Mouse (Mus musculus) neural tube, embryonic 14.5 days (tissue): ENCODE results near the gene Pcmt1. TPM values are rescaled to one million over a fixed set of nuclear protein-coding genes. Genes with fewer than 3 reads are reported as not detected.
"Not testable (repeated sequence)": the region's sequence is repeated elsewhere in the genome, so short reads cannot be mapped to it uniquely, and the experiment has no call there.

ENCODE experiments used
- ATAC-seq: fragments of 200-750 bp; cut with Nextera tagmentation; 2 replicates; pipeline ENCODE4 v1.8.0; 2017; ENCODE audit warnings: low read depth, mild to moderate bottlenecking, moderate TSS enrichment, moderate library complexity
- H3K27ac ChIP-seq: fragments of 300-500 bp; sonication (generic); 2 replicates; pipeline ENCODE4 v1.5.1; 2014; ENCODE audit warnings: low read depth, mild to moderate bottlenecking, control low read depth, low read length, moderate library complexity, mixed read lengths
- H3K27me3 ChIP-seq: fragments of 300-500 bp; sonication (generic); 2 replicates; pipeline ENCODE4 v1.6.1; 2014; ENCODE audit warnings: low read length; ENCODE audit not compliant: control insufficient read depth, insufficient read depth
- H3K36me3 ChIP-seq: fragments of 300-500 bp; sonication (generic); 2 replicates; pipeline ENCODE4 v1.6.1; 2014; ENCODE audit warnings: low read length, mixed read lengths; ENCODE audit not compliant: control insufficient read depth, insufficient read depth
- H3K4me1 ChIP-seq: fragments of 300-500 bp; sonication (generic); 2 replicates; pipeline ENCODE4 v1.6.1; 2014; ENCODE audit warnings: low read length; ENCODE audit not compliant: control insufficient read depth, insufficient read depth
- H3K4me2 ChIP-seq: fragments of 300-500 bp; sonication (generic); 2 replicates; pipeline ENCODE4 v1.6.1; 2014; ENCODE audit warnings: mild to moderate bottlenecking, low read depth, low read length, control low read depth
- H3K4me3 ChIP-seq: fragments of 300-500 bp; sonication (generic); 2 replicates; pipeline ENCODE4 v1.5.1; 2014; ENCODE audit warnings: low read depth, low read length, control low read depth, mixed read lengths
- H3K9ac ChIP-seq: fragments of 300-500 bp; sonication (generic); replicated peaks from 2 replicates; pipeline ENCODE4 v1.6.1; 2014; ENCODE audit warnings: low read depth, mild to moderate bottlenecking, control low read depth, low read length, mixed read lengths
- H3K9me3 ChIP-seq: fragments of 300-500 bp; sonication (generic); 2 replicates; pipeline ENCODE4 v1.6.1; 2016; ENCODE audit warnings: low read length; ENCODE audit not compliant: control insufficient read depth
- WGBS: fragments of 180-500 bp; shearing (Covaris S2); extraction: QIAGEN DNeasy Blood & Tissue Kit; methylation state at CpG from one replicate; pipeline ENCODE4 v1.1.7; 2014; 5-methylcytosine and 5-hydroxymethylcytosine counted together
- polyA plus RNA-seq: library from polyadenylated mRNA; unstranded; fragments of >200 nt; fragmentation: Nextera tagmentation; extraction: Ambion mirVana; gene quantifications from 2 replicates; pipeline ENCODE4 v1.2.1, GENCODE M21; 2014

Gene Pcmt1
- polyA plus RNA-seq, 1 experiment from 2014 or later = 176 TPM

DNA sequence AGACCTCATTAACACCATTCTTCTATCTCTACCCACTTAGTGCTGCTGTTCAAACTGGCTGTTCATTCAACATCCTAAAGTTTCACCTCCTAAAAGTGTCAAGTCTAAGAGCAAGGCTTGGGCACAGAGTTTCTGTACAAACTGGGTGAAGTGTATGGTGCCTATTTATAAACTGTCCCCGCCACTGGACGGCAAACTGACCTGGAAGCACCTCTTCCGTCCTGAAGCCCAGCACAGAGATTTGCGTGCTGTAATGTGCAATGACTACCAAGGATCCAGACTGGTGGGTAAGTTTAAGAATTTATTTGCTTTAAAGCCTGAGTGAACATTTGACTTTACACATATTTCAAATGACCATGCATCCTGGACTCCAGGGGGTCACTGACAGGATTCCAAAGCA is 51.8 kb downstream of the Pcmt1 start:
- WGBS = 94% methylated on average over 4 of the region's 4 CpGs
- H3K9me3 ChIP-seq = no peaks in the 10 kb centered on the region
- no peak overlapping the region for H3K27ac ChIP-seq
- H3K4me1 ChIP-seq = no peaks in the 10 kb centered on the region
- no peak for ATAC-seq
- peaks cover 24% of the 10 kb centered on the region; the same call in 1 of the 2 replicates for H3K36me3 ChIP-seq
- H3K4me2 ChIP-seq = no peak overlapping the region
- no peak overlapping the region for H3K9ac ChIP-seq
- H3K4me3 ChIP-seq = no peak overlapping the region
- no peaks in the 10 kb centered on the region for H3K27me3 ChIP-seq

DNA sequence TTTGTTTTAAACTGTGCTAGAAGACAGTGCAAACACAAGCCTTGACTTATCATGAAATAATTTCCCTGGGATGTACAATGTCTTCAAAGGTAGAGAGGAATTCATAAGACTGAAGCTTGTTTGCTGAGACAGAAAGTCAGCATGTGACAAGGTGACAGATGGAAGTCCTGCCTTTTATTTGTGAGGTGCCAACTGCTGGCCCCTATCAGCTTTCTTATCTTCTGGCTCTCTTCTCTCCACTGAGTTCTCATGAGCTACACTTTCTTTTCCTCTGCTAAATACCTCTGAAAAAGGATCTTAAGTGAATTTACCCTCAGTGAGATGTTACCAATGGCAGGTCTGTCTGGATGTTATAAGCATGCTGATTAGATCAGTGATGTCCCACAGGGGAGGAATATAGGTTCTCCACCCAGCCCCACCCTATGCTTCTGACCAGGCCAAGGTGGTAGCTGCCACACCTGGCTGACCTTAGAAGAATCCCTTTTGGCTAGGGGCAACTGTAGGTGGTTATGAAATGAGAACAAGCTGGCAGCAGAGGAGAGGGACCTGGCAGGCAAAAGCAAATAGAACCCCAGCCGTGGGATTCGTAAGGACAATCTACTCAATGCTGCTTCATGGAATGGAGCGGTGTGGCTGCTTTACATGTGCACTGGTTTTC is 56.9 kb downstream of the Pcmt1 start:
- Histone ChIP-seq H3K36me3 (0 out of 2 replicates have a peak, but pooled peaks cover 3% of the 10 kb centered on the region), H3K9ac (no peak overlapping the region), H3K27ac (no peak overlapping the region), H3K27me3 (no peaks in the 10 kb centered on the region), H3K9me3 (no peaks in the 10 kb centered on the region), H3K4me1 (no peaks in the 10 kb centered on the region), H3K4me3 (no peak overlapping the region), H3K4me2 (no peak overlapping the region)
- ATAC-seq = no peak
- WGBS = 96% methylated on average over 3 of the region's 3 CpGs

DNA sequence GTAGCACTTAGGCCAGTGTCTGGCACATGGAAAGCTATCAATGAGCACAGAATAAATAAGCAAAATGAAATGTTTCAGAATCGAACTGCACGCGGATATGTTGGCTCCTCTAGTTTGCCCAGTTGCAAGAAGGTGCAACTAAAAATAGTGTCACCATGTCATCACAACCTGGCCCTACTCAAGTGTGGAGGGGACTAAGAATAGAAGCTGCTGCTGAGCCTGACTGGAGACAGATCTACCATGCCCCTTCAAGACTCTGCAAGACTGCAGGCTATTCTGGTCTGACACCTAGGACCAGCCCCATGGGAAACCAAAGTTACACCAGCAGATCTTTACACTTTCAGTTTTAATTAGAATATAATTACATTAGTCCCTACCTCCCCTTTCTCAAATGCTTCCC is 58.6 kb downstream of the Pcmt1 start:
- Histone ChIP-seq H3K4me2 (no peak overlapping the region), H3K4me1 (no peaks in the 10 kb centered on the region), H3K9me3 (no peaks in the 10 kb centered on the region), H3K36me3 (0 out of 2 replicates have a peak, but pooled peaks cover 3% of the 10 kb centered on the region), H3K27me3 (no peaks in the 10 kb centered on the region), H3K4me3 (no peak overlapping the region), H3K9ac (no peak overlapping the region), H3K27ac (no peak overlapping the region)
- 95% methylated on average over 3 of the region's 3 CpGs for WGBS
- no peak for ATAC-seq

- H3K36me3 ChIP-seq = no peaks in the 10 kb centered on the region
- no peak overlapping the region for H3K4me3 ChIP-seq
- no peak overlapping the region for H3K27ac ChIP-seq
- H3K9ac ChIP-seq = no peak overlapping the region
- H3K9me3 ChIP-seq = no peaks in the 10 kb centered on the region
- no peak for ATAC-seq
- no peaks in the 10 kb centered on the region for H3K4me1 ChIP-seq
- no peak overlapping the region for H3K4me2 ChIP-seq
- H3K27me3 ChIP-seq = no peaks in the 10 kb centered on the region
- 76% methylated on average over 5 of the region's 5 CpGs for WGBS
Observed at GRCm38 (mm10) chr10:7620723-7621122, 60.2 kb downstream of the Pcmt1 start.

DNA sequence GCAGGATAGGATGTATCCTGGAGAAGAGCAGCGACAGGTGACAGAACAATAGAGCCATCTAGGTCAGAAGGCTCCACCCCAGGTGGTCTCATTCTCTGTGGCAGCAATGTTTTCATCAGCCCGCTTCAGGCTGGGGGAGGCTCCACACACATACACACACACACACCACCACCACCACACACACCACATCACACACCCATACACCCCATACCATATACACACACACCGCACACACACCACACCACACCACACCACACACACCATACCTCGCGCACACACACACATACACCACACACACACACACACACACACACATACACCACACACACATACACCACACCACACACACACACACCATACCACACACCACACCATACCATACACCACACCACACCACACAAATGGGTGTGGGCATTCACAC is 61.1 kb downstream of the Pcmt1 start:
- H3K27ac ChIP-seq = no peak overlapping the region
- H3K4me3 ChIP-seq = no peak overlapping the region
- H3K4me1 ChIP-seq = no peaks in the 10 kb centered on the region
- H3K27me3 ChIP-seq = no peaks in the 10 kb centered on the region
- no peaks in the 10 kb centered on the region for H3K36me3 ChIP-seq
- WGBS = 77% methylated on average over 5 of the region's 5 CpGs
- H3K9ac ChIP-seq = no peak overlapping the region
- peaks cover under 1% of the 10 kb centered on the region; the same call in 1 of the 2 replicates for H3K9me3 ChIP-seq
- peak; percentile 54; the same call in 1 of the 2 replicates for ATAC-seq
- H3K4me2 ChIP-seq = no peak overlapping the region

GRCm38 (mm10) chr10:7617556-7617955 is 63.4 kb downstream of the Pcmt1 start:
- H3K4me2 ChIP-seq, H3K27ac ChIP-seq, H3K9ac ChIP-seq, H3K9me3 ChIP-seq, H3K4me1 ChIP-seq, H3K4me3 ChIP-seq, H3K36me3 ChIP-seq, ATAC-seq, H3K27me3 ChIP-seq: not testable (repeated sequence)
- 38% methylated on average over 3 of the region's 3 CpGs for WGBS

DNA sequence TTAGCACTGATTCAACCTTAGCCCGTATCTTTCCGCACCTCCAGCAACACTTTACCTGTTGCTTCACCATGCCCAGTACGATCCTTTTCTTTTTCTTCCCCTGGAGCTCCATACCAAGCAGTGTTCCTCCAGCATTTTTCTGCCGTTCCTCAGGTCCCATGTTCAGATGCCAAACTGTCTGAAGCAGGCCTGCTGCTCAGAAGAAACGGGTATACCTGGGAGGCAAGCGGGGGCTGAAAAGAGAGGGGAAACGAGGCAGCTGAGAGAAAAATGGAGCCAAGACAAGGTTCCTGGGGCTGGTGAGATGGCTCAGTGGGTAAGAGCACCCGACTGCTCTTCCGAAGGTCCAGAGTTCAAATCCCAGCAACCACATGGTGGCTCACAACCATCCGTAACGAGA is 63.8 kb downstream of the Pcmt1 start:
- not testable (repeated sequence) for H3K4me3 ChIP-seq, H3K4me1 ChIP-seq, H3K9me3 ChIP-seq, H3K4me2 ChIP-seq, H3K27ac ChIP-seq, H3K36me3 ChIP-seq, ATAC-seq, H3K27me3 ChIP-seq, H3K9ac ChIP-seq
- WGBS = 91% methylated on average over 9 of the region's 11 CpGs

- Histone ChIP-seq H3K36me3 (no peaks in the 10 kb centered on the region), H3K4me2 (no peak overlapping the region), H3K27ac (no peak overlapping the region), H3K4me3 (no peak overlapping the region), H3K4me1 (no peaks in the 10 kb centered on the region), H3K9me3 (peaks cover 3% of the 10 kb centered on the region; the same call in 1 of the 2 replicates), H3K9ac (no peak overlapping the region), H3K27me3 (no peaks in the 10 kb centered on the region)
- 90% methylated on average over 8 of the region's 8 CpGs for WGBS
- no peak for ATAC-seq
Observed at GRCm38 (mm10) chr10:7614834-7615233, 66.1 kb downstream of the Pcmt1 start.

GRCm38 (mm10) chr10:7612210-7612609 is 68.7 kb downstream of the Pcmt1 start:
- not testable (repeated sequence) for ATAC-seq, H3K4me3 ChIP-seq

More at GRCm38 (mm10) chr10:7612210-7612609, 68.7 kb downstream of the Pcmt1 start:
- not testable (repeated sequence) for H3K4me2 ChIP-seq, H3K4me1 ChIP-seq, H3K36me3 ChIP-seq, H3K27me3 ChIP-seq, H3K27ac ChIP-seq, H3K9ac ChIP-seq, H3K9me3 ChIP-seq
